Mouse (Mus musculus) layer of hippocampus, adult 18-20 months (tissue): ENCODE measurements around the gene Clmn. TPM values are rescaled to one million over a fixed set of nuclear protein-coding genes. Genes with fewer than 3 reads are reported as not detected.

Source experiments
- DNase-seq, 2 experiments: peaks; one replicate each; pipeline ENCODE4 v3.0.0; 2022; ENCODE audit warnings: low spot score in 2 of 2
- total RNA-seq, 2 experiments: library from RNA; stranded (reverse); gene quantifications; 2 replicates each; pipeline ENCODE4 v1.2.3; 2021

Gene Clmn
- total RNA-seq, 2 experiments from 2014 or later, result 106 to 115 TPM

GRCm38 (mm10) chr12:104716409-104716808 lies 148.5 kb downstream of the Clmn start:
- no peak for DNase-seq

GRCm38 (mm10) chr12:104715453-104715852 lies 149.4 kb downstream of the Clmn start:
- DNase-seq, result no peak

Other genes starting within 250 kb of the Clmn start
- 10 to 100 TPM; 38.0 to 38.8 TPM for gene Dicer1, start 113.1 kb downstream of the Clmn start, total RNA-seq
- 1 to 10 TPM; 2.0 to 2.3 TPM for gene Syne3, start 144.7 kb upstream of the Clmn start, total RNA-seq
- 10 to 100 TPM; 45.9 to 46.2 TPM for gene Glrx5, start 167.6 kb upstream of the Clmn start, total RNA-seq